Mouse (Mus musculus): ENCODE measurements at regions not wholly inside any gene's neighbourhood (a gene's known extent, or its start where the extent isn't known, plus 50 kb on each side); places are given as distances from the start of the nearest gene placed in this dataset.

GRCm38 (mm10) chr6:117353091-117353490 lies 184.8 kb downstream of the Cxcl12 start:
- 83% methylated on average over 3 of the region's 3 CpGs for WGBS
- Histone ChIP-seq H3K4me2 (replicated peaks; ENCODE audit: low read depth, low read length, severe bottlenecking) (no peak overlapping the region), H3K9me3 (ENCODE audit: control insufficient read depth, low read length) (no peaks in the 10 kb centered on the region), H3K4me1 (ENCODE audit: control insufficient read depth, insufficient read depth, low read length) (no peaks in the 10 kb centered on the region), H3K9ac (ENCODE audit: low read depth, low read length, severe bottlenecking) (no peak overlapping the region), H3K4me3 (replicated peaks; ENCODE audit: low read length) (no peak overlapping the region), H3K27me3 (ENCODE audit: control insufficient read depth, insufficient read depth, low read length) (no peaks in the 10 kb centered on the region), H3K36me3 (ENCODE audit: control insufficient read depth, insufficient read depth, low read length) (no peaks in the 10 kb centered on the region), H3K27ac (replicated peaks; ENCODE audit: low read depth, low read length) (no peak overlapping the region)
- TF ChIP-seq POLR2A (IDR thresholded peaks at IDR 0.05; ENCODE audit: borderline replicate concordance, extremely low read depth, insufficient read depth, insufficient read length), result no peak
- DNase-seq (ENCODE audit: low spot score) (no peak), ATAC-seq (ENCODE audit: low FRiP score, low read depth) (no peak)

GRCm38 (mm10) chr6:117356101-117356500 lies 187.8 kb downstream of the Cxcl12 start:
- H3K27ac ChIP-seq (replicated peaks; ENCODE audit: low read depth, low read length), result no peak overlapping the region
- DNase-seq (ENCODE audit: low spot score), result no peak
- H3K4me1 ChIP-seq (ENCODE audit: control insufficient read depth, insufficient read depth, low read length), result no peaks in the 10 kb centered on the region

GRCm38 (mm10) chr6:117359401-117359800 lies 191.1 kb downstream of the Cxcl12 start:
- Histone ChIP-seq H3K27ac (replicated peaks; ENCODE audit: low read depth, low read length) (no peak overlapping the region), H3K9ac (ENCODE audit: low read depth, low read length, severe bottlenecking) (no peak overlapping the region), H3K4me1 (ENCODE audit: control insufficient read depth, insufficient read depth, low read length) (no peaks in the 10 kb centered on the region), H3K4me2 (replicated peaks; ENCODE audit: low read depth, low read length, severe bottlenecking) (no peak overlapping the region), H3K9me3 (ENCODE audit: control insufficient read depth, low read length) (no peaks in the 10 kb centered on the region), H3K4me3 (replicated peaks; ENCODE audit: low read length) (no peak overlapping the region), H3K36me3 (ENCODE audit: control insufficient read depth, insufficient read depth, low read length) (no peaks in the 10 kb centered on the region), H3K27me3 (ENCODE audit: control insufficient read depth, insufficient read depth, low read length) (no peaks in the 10 kb centered on the region)
- TF ChIP-seq POLR2A (IDR thresholded peaks at IDR 0.05; ENCODE audit: borderline replicate concordance, extremely low read depth, insufficient read depth, insufficient read length), result no peak
- DNase-seq (ENCODE audit: low spot score) (no peak), ATAC-seq (ENCODE audit: low FRiP score, low read depth) (no peak)
- WGBS, result 68% methylated on average over 2 of the region's 2 CpGs

More at GRCm38 (mm10) chr6:117356101-117356500, 187.8 kb downstream of the Cxcl12 start:
- H3K36me3 ChIP-seq (ENCODE audit: control insufficient read depth, insufficient read depth, low read length), result no peaks in the 10 kb centered on the region
- no peak for ATAC-seq (ENCODE audit: low FRiP score, low read depth)
- H3K4me3 ChIP-seq (replicated peaks; ENCODE audit: low read length), result no peak overlapping the region
- no peak overlapping the region for H3K9ac ChIP-seq (ENCODE audit: low read depth, low read length, severe bottlenecking)
- WGBS, result 85% methylated on average over 1 of the region's 1 CpGs
- no peak for TF ChIP-seq POLR2A (IDR thresholded peaks at IDR 0.05; ENCODE audit: borderline replicate concordance, extremely low read depth, insufficient read depth, insufficient read length)
- no peaks in the 10 kb centered on the region for H3K9me3 ChIP-seq (ENCODE audit: control insufficient read depth, low read length)
- H3K27me3 ChIP-seq (ENCODE audit: control insufficient read depth, insufficient read depth, low read length), result no peaks in the 10 kb centered on the region
- H3K4me2 ChIP-seq (replicated peaks; ENCODE audit: low read depth, low read length, severe bottlenecking), result no peak overlapping the region

- H3K27me3 ChIP-seq (ENCODE audit: control insufficient read depth, insufficient read depth, low read length), result no peaks in the 10 kb centered on the region
- H3K4me3 ChIP-seq (replicated peaks; ENCODE audit: low read length), result no peak overlapping the region
- TF ChIP-seq POLR2A (IDR thresholded peaks at IDR 0.05; ENCODE audit: borderline replicate concordance, extremely low read depth, insufficient read depth, insufficient read length), result no peak
- H3K9me3 ChIP-seq (ENCODE audit: control insufficient read depth, low read length), result no peaks in the 10 kb centered on the region
- DNase-seq (ENCODE audit: low spot score), result no peak
- ATAC-seq (ENCODE audit: low FRiP score, low read depth), result no peak
- no peak overlapping the region for H3K9ac ChIP-seq (ENCODE audit: low read depth, low read length, severe bottlenecking)
- H3K4me1 ChIP-seq (ENCODE audit: control insufficient read depth, insufficient read depth, low read length), result no peaks in the 10 kb centered on the region; the same call in 1 of the 2 replicates
- H3K36me3 ChIP-seq (ENCODE audit: control insufficient read depth, insufficient read depth, low read length), result no peaks in the 10 kb centered on the region
- 84% methylated on average over 6 of the region's 6 CpGs for WGBS
- H3K27ac ChIP-seq (replicated peaks; ENCODE audit: low read depth, low read length), result no peak overlapping the region
- H3K4me2 ChIP-seq (replicated peaks; ENCODE audit: low read depth, low read length, severe bottlenecking), result no peak overlapping the region
Measured at GRCm38 (mm10) chr6:117366563-117366962, 198.2 kb downstream of the Cxcl12 start.

GRCm38 (mm10) chr6:117375989-117376388 lies 207.7 kb downstream of the Cxcl12 start:
- H3K9me3 ChIP-seq (ENCODE audit: control insufficient read depth, low read length), result no peaks in the 10 kb centered on the region
- no peak overlapping the region for H3K27ac ChIP-seq (replicated peaks; ENCODE audit: low read depth, low read length)
- no peak for ATAC-seq (ENCODE audit: low FRiP score, low read depth)
- no peak for DNase-seq (ENCODE audit: low spot score)
- no peak overlapping the region for H3K4me2 ChIP-seq (replicated peaks; ENCODE audit: low read depth, low read length, severe bottlenecking)
- H3K9ac ChIP-seq (ENCODE audit: low read depth, low read length, severe bottlenecking), result no peak overlapping the region
- no peaks in the 10 kb centered on the region for H3K4me1 ChIP-seq (ENCODE audit: control insufficient read depth, insufficient read depth, low read length)
- H3K27me3 ChIP-seq (ENCODE audit: control insufficient read depth, insufficient read depth, low read length), result no peaks in the 10 kb centered on the region
- no peak overlapping the region for H3K4me3 ChIP-seq (replicated peaks; ENCODE audit: low read length)
- TF ChIP-seq POLR2A (IDR thresholded peaks at IDR 0.05; ENCODE audit: borderline replicate concordance, extremely low read depth, insufficient read depth, insufficient read length), result no peak
- H3K36me3 ChIP-seq (ENCODE audit: control insufficient read depth, insufficient read depth, low read length), result no peaks in the 10 kb centered on the region
- WGBS, result 93% methylated on average over 5 of the region's 5 CpGs

- H3K4me2 ChIP-seq (replicated peaks; ENCODE audit: low read depth, low read length, severe bottlenecking), result no peak overlapping the region
- no peak for ATAC-seq (ENCODE audit: low FRiP score, low read depth)
- DNase-seq (ENCODE audit: low spot score), result no peak
- 69% methylated on average over 4 of the region's 4 CpGs for WGBS
- no peaks in the 10 kb centered on the region for H3K4me1 ChIP-seq (ENCODE audit: control insufficient read depth, insufficient read depth, low read length)
- H3K27me3 ChIP-seq (ENCODE audit: control insufficient read depth, insufficient read depth, low read length), result no peaks in the 10 kb centered on the region
- H3K4me3 ChIP-seq (replicated peaks; ENCODE audit: low read length), result no peak overlapping the region
- H3K27ac ChIP-seq (replicated peaks; ENCODE audit: low read depth, low read length), result no peak overlapping the region
- H3K36me3 ChIP-seq (ENCODE audit: control insufficient read depth, insufficient read depth, low read length), result no peaks in the 10 kb centered on the region
- TF ChIP-seq POLR2A (IDR thresholded peaks at IDR 0.05; ENCODE audit: borderline replicate concordance, extremely low read depth, insufficient read depth, insufficient read length), result no peak
- no peaks in the 10 kb centered on the region for H3K9me3 ChIP-seq (ENCODE audit: control insufficient read depth, low read length)
- no peak overlapping the region for H3K9ac ChIP-seq (ENCODE audit: low read depth, low read length, severe bottlenecking)
Measured at GRCm38 (mm10) chr6:117379904-117380303, 211.6 kb downstream of the Cxcl12 start.

All from limb, embryonic 14.5 days (tissue).